Mouse (Mus musculus) lung, postnatal 36 days (tissue): Measurements from ENCODE around the gene Fez2.

Experiments
- DNase-seq: peaks from one replicate; pipeline ENCODE4 v3.0.0; 2022; ENCODE audit warnings: mixed read lengths

The Fez2 gene

DNA sequence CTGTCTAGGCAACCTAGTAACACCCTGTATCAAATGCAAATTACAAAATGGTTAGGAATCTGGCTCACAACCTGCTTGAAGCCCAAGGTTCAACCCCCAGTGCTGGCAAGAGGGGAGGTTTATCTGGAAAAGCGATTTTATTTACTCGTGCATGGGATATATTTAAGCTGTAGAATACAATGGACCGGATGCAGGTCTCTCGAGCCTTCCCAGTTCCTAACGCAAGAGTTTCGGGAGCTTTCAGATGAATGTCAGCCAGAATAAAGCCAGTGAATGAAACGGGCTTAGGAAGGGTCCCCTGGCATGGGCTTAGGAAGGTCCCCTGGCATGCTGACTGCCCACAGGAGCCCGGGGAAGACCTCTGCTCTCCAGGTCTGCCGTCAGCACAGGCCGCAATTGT is 11.1 kb downstream of the Fez2 start:
- no peak for DNase-seq

DNA sequence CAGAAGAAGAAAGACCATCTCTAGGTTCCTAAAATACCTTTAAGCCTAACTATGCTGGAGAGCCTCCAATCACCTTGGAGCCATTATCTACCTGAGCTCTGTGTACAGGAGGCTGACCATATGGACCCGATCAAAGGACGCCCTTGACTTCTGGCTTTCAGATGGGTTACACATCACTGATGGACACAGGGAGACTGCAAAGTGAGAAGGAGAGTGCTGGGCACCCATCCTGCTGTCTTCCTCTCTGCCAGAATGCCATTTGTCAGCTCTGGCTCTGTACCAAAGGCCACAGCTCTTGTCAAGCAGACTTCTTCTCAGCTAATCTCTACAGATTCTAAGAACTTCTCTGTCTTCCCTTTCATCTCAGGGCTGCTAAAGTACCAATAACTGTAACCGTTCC is 12.6 kb downstream of the Fez2 start:
- peak; percentile 53 for DNase-seq

GRCm38 (mm10) chr17:78403804-78404203 is 14.1 kb downstream of the Fez2 start:
- DNase-seq = no peak

GRCm38 (mm10) chr17:78403229-78403628 is 14.7 kb downstream of the Fez2 start:
- no peak for DNase-seq

GRCm38 (mm10) chr17:78402174-78402573 is 15.8 kb downstream of the Fez2 start:
- DNase-seq = peak; percentile 43

GRCm38 (mm10) chr17:78401713-78402112 is 16.2 kb downstream of the Fez2 start:
- DNase-seq = peak; percentile 39

DNA sequence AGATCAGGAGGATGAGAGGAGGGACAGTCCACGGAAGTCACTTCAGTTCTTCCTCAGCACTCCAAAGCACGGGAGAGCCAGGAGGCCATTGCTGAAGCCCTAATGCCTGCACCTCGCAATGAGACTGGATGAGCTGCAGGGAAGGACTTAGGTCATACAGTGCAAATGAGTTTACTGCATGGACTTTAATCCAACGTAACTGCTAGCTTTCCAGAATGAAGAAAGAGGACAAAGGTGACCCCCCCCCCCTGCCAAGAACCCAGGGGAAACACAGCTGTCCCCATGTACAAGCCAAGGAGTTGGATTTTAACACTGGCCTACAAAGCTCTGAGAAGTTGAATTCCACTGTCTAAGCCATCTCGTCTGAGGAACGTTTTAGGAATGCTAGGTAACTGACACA is 16.6 kb downstream of the Fez2 start:
- no peak for DNase-seq

DNA sequence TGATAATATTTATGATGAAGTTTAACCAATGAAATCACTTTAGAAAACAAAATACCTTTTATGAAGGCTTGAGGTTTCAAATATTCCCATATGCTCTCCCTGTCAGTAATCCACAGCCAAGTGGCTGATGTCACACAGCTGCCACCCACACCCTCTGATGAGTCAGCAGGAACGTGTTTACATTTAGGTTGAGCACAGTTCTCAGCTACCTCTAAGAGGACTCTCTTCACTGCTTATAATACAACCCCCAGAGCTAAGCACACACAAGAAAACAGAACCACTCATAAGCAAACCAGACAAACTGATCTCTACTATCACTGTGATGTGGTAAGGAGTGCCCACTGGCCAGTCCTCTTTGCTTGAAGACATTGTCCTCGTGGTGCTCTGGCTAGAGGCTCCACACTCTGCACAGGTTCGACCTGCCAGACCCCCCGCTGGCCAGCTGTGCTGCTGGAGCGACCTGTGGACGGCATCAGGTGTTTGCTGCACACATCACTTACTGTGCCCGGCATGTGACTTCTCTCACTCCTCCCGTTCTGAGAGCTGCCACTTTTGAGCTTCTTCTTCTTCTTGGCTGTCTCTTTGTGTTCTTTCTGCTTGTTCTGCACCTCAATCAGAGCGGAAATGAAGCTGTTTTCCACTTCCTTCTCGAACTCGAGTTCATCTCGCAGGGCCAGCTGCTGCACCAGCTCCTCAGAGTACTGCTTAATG is 17.7 kb downstream of the Fez2 start:
- DNase-seq = peak; percentile 28

GRCm38 (mm10) chr17:78392401-78393087 is 25.4 kb downstream of the Fez2 start:
- DNase-seq = no peak

DNA sequence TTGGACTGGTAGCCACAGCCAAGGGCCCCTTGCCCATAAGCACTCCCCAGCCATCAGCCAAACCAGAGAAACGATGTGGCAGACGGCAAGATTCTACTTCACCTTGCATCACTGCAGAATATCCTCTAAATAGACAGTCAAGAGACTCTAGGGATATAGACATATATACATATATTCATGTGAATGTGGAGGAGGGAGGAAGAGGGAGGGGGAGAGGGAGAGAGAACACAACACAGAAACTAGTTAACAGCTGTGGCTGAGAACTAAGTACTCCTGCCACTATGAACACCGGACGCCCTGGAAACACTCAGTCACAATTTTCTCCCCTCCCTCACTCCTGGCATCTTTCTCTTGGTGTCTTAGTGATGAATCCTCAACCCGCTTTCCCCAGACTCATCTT is 28.4 kb downstream of the Fez2 start:
- no peak for DNase-seq

- no peak for DNase-seq
Observed at GRCm38 (mm10) chr17:78388101-78388847, 29.7 kb downstream of the Fez2 start.

DNA sequence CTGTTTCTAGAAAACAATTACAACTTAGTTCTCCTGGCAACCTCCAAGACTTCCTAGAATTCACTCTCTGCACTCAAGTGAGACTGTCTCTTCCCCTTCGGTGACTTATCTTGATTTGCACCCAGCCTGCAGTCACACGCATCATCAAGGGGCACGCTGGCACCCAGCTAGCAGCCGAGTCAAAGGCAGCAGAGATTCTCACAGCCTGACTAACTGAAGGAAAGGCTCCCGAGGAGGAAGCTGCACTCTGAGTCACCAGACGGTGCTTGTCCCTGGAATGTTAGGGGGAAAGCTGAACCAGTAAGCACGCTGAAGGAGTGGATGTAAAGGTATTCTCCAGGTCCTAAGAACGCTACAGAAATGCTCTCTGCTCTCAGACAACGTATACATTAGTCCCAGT is 30.3 kb downstream of the Fez2 start:
- DNase-seq = no peak

- DNase-seq = no peak
Observed at GRCm38 (mm10) chr17:78382321-78382720, 35.6 kb downstream of the Fez2 start.

DNA sequence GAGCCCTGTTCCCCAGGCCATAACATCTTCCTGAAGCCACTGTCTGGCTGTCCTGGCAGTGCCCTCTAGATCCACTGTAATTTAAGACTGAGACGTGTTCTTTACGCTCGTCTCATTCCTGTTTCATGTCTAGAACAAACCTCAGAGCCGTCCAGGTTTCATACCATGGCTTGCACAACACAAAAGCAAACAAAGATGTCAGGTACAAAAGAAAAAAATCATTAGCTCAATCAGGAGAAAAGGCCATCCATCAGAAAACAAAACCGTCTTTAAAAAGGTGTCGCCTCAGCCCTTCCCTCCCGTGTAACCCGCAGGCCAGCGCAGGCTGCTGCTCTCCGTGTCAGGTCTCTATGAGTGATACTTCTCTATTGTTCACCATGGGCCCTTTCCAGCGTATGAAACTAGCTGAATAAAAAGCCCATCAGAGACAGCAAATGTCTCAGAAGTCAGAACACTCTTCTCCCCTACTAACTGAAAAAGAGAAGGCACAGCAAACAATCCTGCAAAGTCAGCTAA is 38.2 kb downstream of the Fez2 start:
- no peak for DNase-seq

GRCm38 (mm10) chr17:78379079-78379729 is 38.7 kb downstream of the Fez2 start:
- no peak for DNase-seq

- peak; percentile 53 for DNase-seq
Observed at GRCm38 (mm10) chr17:78376587-78376986, 41.4 kb downstream of the Fez2 start.

GRCm38 (mm10) chr17:78374756-78375155 is 43.2 kb downstream of the Fez2 start:
- DNase-seq = no peak

- no peak for DNase-seq
Observed at GRCm38 (mm10) chr17:78373849-78374248, 44.1 kb downstream of the Fez2 start.

GRCm38 (mm10) chr17:78373174-78373573 is 44.8 kb downstream of the Fez2 start:
- DNase-seq = no peak

GRCm38 (mm10) chr17:78370445-78370844 is 47.5 kb downstream of the Fez2 start:
- no peak for DNase-seq

GRCm38 (mm10) chr17:78368481-78368880 is 49.5 kb downstream of the Fez2 start:
- no peak for DNase-seq

GRCm38 (mm10) chr17:78366070-78366469 is 51.9 kb downstream of the Fez2 start:
- DNase-seq = no peak
